Mouse (Mus musculus) heart, embryonic 16.5 days (tissue): Measurements from ENCODE around the gene 4930451I11Rik. TPM values are rescaled to one million over a fixed set of nuclear protein-coding genes. Genes with fewer than 3 reads are reported as not detected.

Experiments used
- ATAC-seq: fragments of 200-750 bp; cut with Nextera tagmentation; replicated peaks from 2 replicates; pipeline ENCODE4 v1.8.0; 2017; ENCODE audit warnings: moderate number of reproducible peaks; ENCODE audit not compliant: insufficient read depth, low FRiP score; ENCODE audit errors: extremely low read depth
- H3K27ac ChIP-seq: fragments of 300-500 bp; sonication (generic); 2 replicates; pipeline ENCODE4 v1.5.1; 2014; ENCODE audit warnings: mild to moderate bottlenecking, low read length, control low read depth, moderate library complexity
- H3K27me3 ChIP-seq: fragments of 300-500 bp; sonication (generic); 2 replicates; pipeline ENCODE4 v1.6.1; 2014; ENCODE audit warnings: low read length, mixed read lengths; ENCODE audit not compliant: control insufficient read depth, insufficient read depth
- H3K36me3 ChIP-seq: fragments of 300-500 bp; sonication (generic); 2 replicates; pipeline ENCODE4 v1.6.1; 2014; ENCODE audit not compliant: control insufficient read depth, insufficient read depth
- H3K4me1 ChIP-seq: fragments of 300-500 bp; sonication (generic); 2 replicates; pipeline ENCODE4 v1.6.1; 2014; ENCODE audit warnings: low read length, mixed read lengths; ENCODE audit not compliant: control insufficient read depth, insufficient read depth
- H3K4me2 ChIP-seq: fragments of 300-500 bp; sonication (generic); 2 replicates; pipeline ENCODE4 v1.6.1; 2014; ENCODE audit warnings: low read depth, mild to moderate bottlenecking, control low read depth, low read length
- H3K4me3 ChIP-seq: fragments of 300-500 bp; sonication (generic); 2 replicates; pipeline ENCODE4 v1.5.1; 2014; ENCODE audit warnings: mild to moderate bottlenecking, control low read depth, low read length
- H3K9ac ChIP-seq: fragments of 300-500 bp; sonication (generic); 2 replicates; pipeline ENCODE4 v1.6.1; 2014; ENCODE audit warnings: low read length, control low read depth
- H3K9me3 ChIP-seq: fragments of 300-500 bp; sonication (generic); replicated peaks from 2 replicates; pipeline ENCODE4 v1.6.1; 2016; ENCODE audit warnings: low read length; ENCODE audit not compliant: control insufficient read depth
- whole genome bisulfite sequencing: fragments of 180-500 bp; shearing (Covaris S2); extraction: QIAGEN DNeasy Blood & Tissue Kit; methylation state at CpG from one replicate; pipeline ENCODE4 v1.1.7; 2014; 5-methylcytosine and 5-hydroxymethylcytosine counted together
- polyA plus RNA-seq: library from polyadenylated mRNA; unstranded; fragments of >200 nt; fragmentation: Nextera tagmentation; extraction: Ambion mirVana; gene quantifications from 2 replicates; pipeline ENCODE4 v1.2.1, GENCODE M21; 2015

The 4930451I11Rik gene
- polyA plus RNA-seq, 1 experiment from 2014 or later, result not detected

GRCm38 (mm10) chr7:126799468-126800268 is 31.8 kb downstream of the 4930451I11Rik start:
- ATAC-seq, result peak; percentile 86
- H3K27ac ChIP-seq, result peak overlapping the region; percentile 100
- 1% methylated on average over 37 of the region's 38 CpGs for WGBS
- H3K4me1 ChIP-seq, result peaks cover 37% of the 10 kb centered on the region
- H3K36me3 ChIP-seq, result peaks cover 26% of the 10 kb centered on the region
- no peaks in the 10 kb centered on the region for H3K9me3 ChIP-seq
- H3K9ac ChIP-seq, result peak overlapping the region; percentile 92
- H3K27me3 ChIP-seq, result no peaks in the 10 kb centered on the region
- peak overlapping the region; percentile 92 for H3K4me2 ChIP-seq
- peak overlapping the region; percentile 80 for H3K4me3 ChIP-seq

- Histone ChIP-seq H3K4me3 (peak overlapping the region; percentile 80), H3K9ac (peak overlapping the region; percentile 94), H3K36me3 (peaks cover 28% of the 10 kb centered on the region), H3K27me3 (no peaks in the 10 kb centered on the region), H3K4me1 (peaks cover 42% of the 10 kb centered on the region), H3K4me2 (peak overlapping the region; percentile 92), H3K27ac (peak overlapping the region; percentile 100), H3K9me3 (no peaks in the 10 kb centered on the region)
- peak; percentile 93 for ATAC-seq
- 1% methylated on average over 30 of the region's 36 CpGs for WGBS
Observed at GRCm38 (mm10) chr7:126799050-126799467, 32.4 kb downstream of the 4930451I11Rik start.

DNA sequence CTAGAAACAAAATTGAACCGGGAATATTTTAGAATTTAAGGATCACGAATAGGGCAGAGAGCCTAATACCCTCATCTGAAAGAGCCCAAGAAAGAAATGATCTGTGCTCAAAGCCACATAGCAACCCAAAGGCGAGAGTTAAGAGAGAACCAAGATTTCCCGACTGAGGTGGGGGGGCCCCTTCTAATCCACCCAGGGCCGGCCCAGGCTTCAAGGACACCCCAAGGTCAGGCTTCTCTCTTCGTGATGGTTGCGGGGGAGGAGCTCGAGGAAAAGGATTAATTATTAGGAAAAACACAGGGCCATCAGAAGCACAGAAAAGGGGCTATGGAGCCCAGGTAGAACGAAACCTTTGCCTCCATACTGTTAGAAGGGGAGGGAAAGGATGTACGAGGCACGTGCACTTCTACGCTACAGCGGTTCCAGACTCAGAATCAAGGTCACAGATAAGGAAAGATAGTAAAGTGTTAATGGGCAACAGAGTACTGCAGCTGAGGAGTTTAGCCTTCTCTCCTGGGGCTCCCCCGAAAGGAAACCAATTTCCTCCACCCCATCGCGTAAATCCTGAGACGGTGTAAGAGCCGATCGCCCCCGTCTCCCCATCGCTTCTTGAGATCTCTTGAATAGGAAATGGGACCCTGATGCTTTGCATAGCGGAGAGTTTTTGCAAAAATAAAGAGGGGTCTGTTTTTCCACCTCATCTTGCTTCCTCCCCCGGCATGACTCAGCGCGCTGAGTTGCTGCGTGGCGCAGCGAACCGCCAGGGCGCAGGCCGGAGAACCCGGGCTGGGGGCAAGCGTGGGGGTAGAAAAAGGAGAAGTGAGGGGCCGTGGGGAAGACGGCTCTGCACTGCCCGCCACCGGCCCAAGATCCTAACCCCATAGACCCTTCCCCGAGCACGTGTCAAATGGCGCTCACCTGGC is 33.1 kb downstream of the 4930451I11Rik start:
- peaks cover 45% of the 10 kb centered on the region for H3K4me1 ChIP-seq
- peak overlapping the region; percentile 96 for H3K27ac ChIP-seq
- H3K27me3 ChIP-seq, result no peaks in the 10 kb centered on the region
- peak overlapping the region; percentile 78 for H3K4me2 ChIP-seq
- ATAC-seq, result no peak
- no peaks in the 10 kb centered on the region for H3K9me3 ChIP-seq
- H3K36me3 ChIP-seq, result peaks cover 28% of the 10 kb centered on the region
- H3K4me3 ChIP-seq, result peak overlapping the region; percentile 80
- WGBS, result under 1% methylated on average over 40 of the region's 40 CpGs
- H3K9ac ChIP-seq, result peak overlapping the region; percentile 94

DNA sequence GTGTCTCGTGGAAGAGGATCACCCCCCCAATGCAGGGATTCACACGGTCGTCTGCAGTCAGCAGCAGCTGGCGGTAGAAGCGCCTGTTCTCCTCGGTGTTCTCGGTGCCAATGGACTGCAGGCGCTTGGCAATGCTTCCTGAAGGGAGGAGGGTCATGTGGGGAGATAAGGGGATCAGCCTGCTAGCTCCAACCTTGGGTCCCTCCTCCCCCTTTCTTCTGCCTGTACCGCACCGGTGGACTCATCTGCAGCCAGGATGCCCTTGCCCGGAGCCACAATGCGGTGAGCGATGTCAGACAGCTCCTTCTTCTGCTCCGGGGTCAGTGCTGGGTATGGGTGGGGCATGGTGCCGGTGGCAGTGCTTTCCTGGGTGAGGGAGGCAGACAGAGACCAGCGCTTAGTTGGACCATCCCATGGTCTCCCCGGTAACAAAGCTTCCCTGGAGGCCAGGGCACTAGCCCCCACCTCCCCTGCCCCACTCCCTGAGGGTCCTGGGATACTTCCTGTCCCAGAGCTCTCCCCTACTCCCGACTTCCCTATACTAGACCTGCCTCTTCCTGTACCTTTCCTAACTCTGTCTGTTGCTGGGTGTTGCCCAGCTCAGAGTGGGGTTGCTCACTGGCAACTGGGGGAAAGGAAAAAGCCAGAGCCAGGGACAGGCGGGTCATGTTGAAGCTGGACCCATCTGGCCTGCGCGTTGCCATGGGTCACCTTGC is 33.9 kb downstream of the 4930451I11Rik start, which contains the start of gene Fam57b:
Gene Fam57b, plus strand, starts transcription at position 258 of the 716 bp plus-strand sequence.
- Histone ChIP-seq H3K4me3 (peak within 1 kb of the TSS; percentile 80), H3K4me2 (peak within 1 kb of the TSS; percentile 78), H3K9me3 (no peaks in the 10 kb centered on the region), H3K9ac (peak within 1 kb of the TSS; percentile 94), H3K27me3 (no peaks in the 10 kb centered on the region), H3K27ac (peak within 1 kb of the TSS; percentile 96), H3K36me3 (peaks cover 28% of the 10 kb centered on the region), H3K4me1 (peaks cover 50% of the 10 kb centered on the region)
- WGBS, result 7% methylated on average over 21 of the region's 21 CpGs
- ATAC-seq, result 0 out of 2 replicates have a peak, but pooled peaks have one; percentile 7

DNA sequence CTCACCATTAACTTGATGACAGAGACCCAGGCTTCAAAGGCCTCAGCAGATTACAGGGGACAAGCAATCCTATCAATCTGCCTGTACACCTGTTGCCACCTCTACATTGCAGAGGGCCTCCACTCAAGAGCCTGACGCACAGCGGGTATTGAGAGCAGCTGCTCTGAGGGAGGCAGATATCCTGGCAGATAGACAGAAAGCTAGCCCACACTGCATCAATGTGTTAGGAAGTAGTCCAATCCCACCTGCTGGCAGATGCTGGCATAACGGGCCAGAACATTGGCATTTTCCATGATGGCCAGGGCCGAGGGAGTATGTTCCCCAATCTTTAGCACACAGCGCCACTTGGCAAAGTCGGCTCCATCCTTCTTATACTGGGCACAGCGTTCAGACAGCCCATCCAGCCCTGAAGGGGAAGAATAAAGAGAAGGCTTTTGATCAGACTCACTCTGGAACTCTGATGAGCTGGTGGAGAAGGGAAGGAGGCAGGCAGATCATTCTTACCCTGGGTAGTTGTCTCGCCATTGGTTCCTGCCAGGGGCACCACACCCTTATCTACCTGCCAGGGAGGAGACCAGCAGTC is 35.0 kb downstream of the 4930451I11Rik start:
- WGBS, result 59% methylated on average over 8 of the region's 8 CpGs
- H3K27ac ChIP-seq, result peak overlapping the region; percentile 96; the same call in 1 of the 2 replicates

GRCm38 (mm10) chr7:126795387-126796317 is 35.8 kb downstream of the 4930451I11Rik start:
- H3K4me3 ChIP-seq, result peak overlapping the region; percentile 80; the same call in 1 of the 2 replicates
- 77% methylated on average over 16 of the region's 16 CpGs for WGBS
- H3K9me3 ChIP-seq, result no peaks in the 10 kb centered on the region
- peaks cover 28% of the 10 kb centered on the region for H3K36me3 ChIP-seq
- no peak for ATAC-seq
- peak overlapping the region; percentile 78 for H3K4me2 ChIP-seq
- H3K27me3 ChIP-seq, result no peaks in the 10 kb centered on the region
- H3K9ac ChIP-seq, result no peak overlapping the region
- H3K27ac ChIP-seq, result no peak overlapping the region
- peaks cover 56% of the 10 kb centered on the region for H3K4me1 ChIP-seq

More for the DNA sequence above, 35.0 kb downstream of the 4930451I11Rik start:
- peak overlapping the region; percentile 94 for H3K9ac ChIP-seq
- no peaks in the 10 kb centered on the region for H3K27me3 ChIP-seq
- ATAC-seq, result no peak
- H3K4me3 ChIP-seq, result peak overlapping the region; percentile 80
- peaks cover 28% of the 10 kb centered on the region for H3K36me3 ChIP-seq
- H3K9me3 ChIP-seq, result no peaks in the 10 kb centered on the region
- peak overlapping the region; percentile 78 for H3K4me2 ChIP-seq
- peaks cover 52% of the 10 kb centered on the region for H3K4me1 ChIP-seq

- H3K9me3 ChIP-seq, result no peaks in the 10 kb centered on the region
- peak overlapping the region; percentile 44; the same call in 1 of the 2 replicates for H3K27ac ChIP-seq
- no peaks in the 10 kb centered on the region for H3K27me3 ChIP-seq
- no peak overlapping the region for H3K4me3 ChIP-seq
- H3K4me1 ChIP-seq, result peaks cover 49% of the 10 kb centered on the region
- H3K36me3 ChIP-seq, result peaks cover 35% of the 10 kb centered on the region
- ATAC-seq, result no peak
- 55% methylated on average over 4 of the region's 4 CpGs for WGBS
- H3K9ac ChIP-seq, result no peak overlapping the region
- peak overlapping the region; percentile 13; the same call in 1 of the 2 replicates for H3K4me2 ChIP-seq
Observed at GRCm38 (mm10) chr7:126794271-126794605, 37.2 kb downstream of the 4930451I11Rik start.
